Mouse (Mus musculus) cortical plate, adult 2 months (tissue): Measurements from ENCODE around the gene Nhej1.

Source experiments
- CTCF ChIP-seq: fragments of 200-500 bp; IDR thresholded peaks from 2 replicates; pipeline ENCODE4 v1.5.1; 2011; ENCODE audit warnings: mild to moderate bottlenecking, control low read depth, low read length; ENCODE audit not compliant: insufficient read depth; ENCODE audit errors: extremely low read depth
- POLR2A ChIP-seq: fragments of 200-500 bp; IDR thresholded peaks from 2 replicates; pipeline ENCODE4 v1.6.1; 2011; ENCODE audit warnings: mild to moderate bottlenecking, low read length, control low read depth; ENCODE audit not compliant: insufficient read depth; ENCODE audit errors: extremely low read depth

DNA sequence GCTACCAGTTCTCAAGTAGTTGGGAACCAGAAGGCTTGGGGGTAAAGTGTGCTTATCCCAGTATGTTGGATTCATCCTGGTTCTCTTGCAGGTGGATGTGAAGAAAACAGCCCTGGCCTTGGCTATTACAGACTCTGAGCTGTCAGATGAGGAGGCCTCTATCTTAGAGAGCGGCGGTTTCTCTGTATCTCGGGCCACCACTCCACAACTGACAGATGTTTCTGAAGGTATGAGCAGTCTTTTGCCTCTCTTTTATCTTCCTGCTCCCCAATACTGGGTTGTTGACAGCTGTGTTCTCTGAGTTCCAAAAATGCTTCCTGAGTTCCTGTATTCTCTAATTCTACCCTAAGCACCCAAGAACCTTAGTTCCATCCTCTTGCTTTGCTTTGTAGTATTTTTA lies 20.6 kb upstream of the Nhej1 start:
- TF ChIP-seq CTCF: no peak
- no peak for TF ChIP-seq POLR2A
